Mouse (Mus musculus) neutrophil, adult 83 days (primary cell): ENCODE measurements around the gene St8sia6. TPM values are rescaled to one million over a fixed set of nuclear protein-coding genes. Genes with fewer than 3 reads are reported as not detected.

Experiments used
- total RNA-seq, 2 experiments: library from RNA; stranded (reverse); gene quantifications; one replicate each; pipeline ENCODE4 v1.2.4; 2023

Gene St8sia6
- total RNA-seq = 1 to 10 TPM; 4.4 to 5.4 TPM

DNA sequence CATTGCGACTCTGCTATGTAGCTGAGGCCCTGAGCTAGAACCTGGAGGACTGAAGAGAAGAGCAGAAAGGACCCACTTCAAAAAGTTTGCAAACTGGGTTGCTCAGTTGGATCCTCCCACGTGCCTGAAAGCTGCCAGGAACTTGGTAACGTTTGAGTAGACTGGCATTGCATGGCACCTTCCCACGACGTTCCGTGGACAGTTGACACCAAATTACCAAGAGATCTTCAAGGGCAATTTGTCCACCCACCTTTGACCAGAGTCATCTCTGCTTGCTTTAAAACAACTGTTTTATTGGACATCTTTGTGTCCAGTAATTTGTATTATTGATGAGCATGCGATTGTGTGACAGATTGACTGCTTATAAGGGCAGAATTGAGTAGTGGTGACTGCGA, at the start of gene St8sia6:
TSS of gene St8sia6 (minus strand) at position 96 of the 395 bp plus-strand sequence.

Other genes with a start within 250 kb of the St8sia6 start
- 1 to 10 TPM; 8.7 to 9.0 TPM for gene Trdmt1, start 249.4 kb downstream of the St8sia6 start, total RNA-seq
- gene Vim, start 220.1 kb downstream of the St8sia6 start, total RNA-seq = 1,000 to 10,000 TPM; 1,716 to 1,731 TPM